Mouse (Mus musculus) thymus, adult 2 months (tissue): ENCODE data around the gene Mpp6.
A peak's percentile ranks its signal among the peaks of the same experiment; 100 is the strongest.

Source experiments
- CTCF ChIP-seq: fragments of 200-500 bp; IDR thresholded peaks from 2 replicates; pipeline ENCODE4 v1.5.1; 2012; ENCODE audit warnings: mild to moderate bottlenecking, control low read depth, low read length, moderate library complexity, borderline replicate concordance; ENCODE audit not compliant: control insufficient read depth, poor library complexity, insufficient read depth; ENCODE audit errors: extremely low read depth
- POLR2A ChIP-seq: fragments of 200-500 bp; IDR thresholded peaks from 2 replicates; pipeline ENCODE4 v1.6.1; 2012; ENCODE audit warnings: mild to moderate bottlenecking, low read length, control low read depth, moderate library complexity; ENCODE audit not compliant: control insufficient read depth, poor library complexity, insufficient read depth; ENCODE audit errors: extremely low read depth

GRCm38 (mm10) chr6:50220863-50221262 is 110.8 kb downstream of the Mpp6 start:
- TF ChIP-seq CTCF = peak; percentile 86; the same call in 1 of the 2 replicates
- TF ChIP-seq POLR2A = no peak
